Mouse (Mus musculus) kidney, postnatal 0 days (tissue): Measurements from ENCODE around the gene Cspg4. TPM values are rescaled to one million over a fixed set of nuclear protein-coding genes. Genes with fewer than 3 reads are reported as not detected.

Source experiments
- ATAC-seq: fragments of 200-750 bp; cut with Nextera tagmentation; replicated peaks from 2 replicates; pipeline ENCODE4 v1.8.0; 2017; ENCODE audit warnings: low read depth, moderate number of reproducible peaks, moderate TSS enrichment, moderate library complexity; ENCODE audit not compliant: low FRiP score
- DNase-seq: peaks from one replicate; pipeline ENCODE4 v3.0.0-alpha.2; 2016; ENCODE audit warnings: low spot score
- H3K27ac ChIP-seq: fragments of 300-500 bp; sonication (generic); 2 replicates; pipeline ENCODE4 v1.5.1; 2014; ENCODE audit warnings: mild to moderate bottlenecking
- H3K27me3 ChIP-seq: fragments of 300-500 bp; sonication (generic); 2 replicates; pipeline ENCODE4 v1.6.1; 2014; ENCODE audit warnings: low read length, mixed read lengths; ENCODE audit not compliant: insufficient read depth
- H3K36me3 ChIP-seq: fragments of 300-500 bp; sonication (generic); 2 replicates; pipeline ENCODE4 v1.6.1; 2014; ENCODE audit warnings: low read length, mixed read lengths; ENCODE audit not compliant: insufficient read depth
- H3K4me1 ChIP-seq: fragments of 300-500 bp; sonication (generic); replicated peaks from 2 replicates; pipeline ENCODE4 v1.6.1; 2014; ENCODE audit warnings: antibody characterized with exemption, low read length, mixed read lengths; ENCODE audit not compliant: insufficient read depth
- H3K4me2 ChIP-seq: fragments of 300-500 bp; sonication (generic); 2 replicates; pipeline ENCODE4 v1.6.1; 2014; ENCODE audit warnings: mild to moderate bottlenecking, low read length, moderate library complexity, mixed read lengths
- H3K4me3 ChIP-seq: fragments of 300-500 bp; sonication (generic); replicated peaks from 2 replicates; pipeline ENCODE4 v1.5.1; 2014; ENCODE audit warnings: low read depth, low read length
- H3K9ac ChIP-seq: fragments of 300-500 bp; sonication (generic); 2 replicates; pipeline ENCODE4 v1.6.1; 2014; ENCODE audit warnings: low read depth, low read length
- H3K9me3 ChIP-seq: fragments of 300-500 bp; sonication (generic); replicated peaks from 2 replicates; pipeline ENCODE4 v1.6.1; 2016; ENCODE audit warnings: low read length, inconsistent platforms, mixed read lengths
- CTCF ChIP-seq: IDR thresholded peaks from 2 replicates; pipeline ENCODE4 v1.5.1; 2016; ENCODE audit warnings: antibody characterized with exemption, low read depth, mild to moderate bottlenecking, moderate library complexity
- WGBS: fragments of 180-500 bp; shearing (Covaris S2); extraction: QIAGEN DNeasy Blood & Tissue Kit; methylation state at CpG from one replicate; pipeline ENCODE4 v1.1.7; 2014; 5-methylcytosine and 5-hydroxymethylcytosine counted together
- polyA plus RNA-seq: library from polyadenylated mRNA; unstranded; fragments of >200 nt; fragmentation: Nextera tagmentation; extraction: Ambion mirVana; gene quantifications from 2 replicates; pipeline ENCODE4 v1.2.1, GENCODE M21; 2015

The Cspg4 gene
- polyA plus RNA-seq, 1 experiment from 2014 or later, result 18.1 TPM

- Histone ChIP-seq H3K4me2 (no peak overlapping the region), H3K4me1 (no peaks in the 10 kb centered on the region), H3K9me3 (no peaks in the 10 kb centered on the region), H3K27me3 (no peaks in the 10 kb centered on the region; the same call in 1 of the 2 replicates), H3K27ac (no peak overlapping the region), H3K4me3 (no peak overlapping the region), H3K36me3 (no peaks in the 10 kb centered on the region), H3K9ac (no peak overlapping the region)
- DNase-seq (no peak), ATAC-seq (no peak)
- WGBS, result 42% methylated on average over 8 of the region's 8 CpGs
- TF ChIP-seq CTCF, result no peak
Observed at GRCm38 (mm10) chr9:56844644-56845043, 20.2 kb upstream of the Cspg4 start.

GRCm38 (mm10) chr9:56847523-56847922 lies 17.3 kb upstream of the Cspg4 start:
- Histone ChIP-seq H3K27ac (no peak overlapping the region), H3K27me3 (no peaks in the 10 kb centered on the region; the same call in 1 of the 2 replicates), H3K9me3 (no peaks in the 10 kb centered on the region), H3K9ac (no peak overlapping the region), H3K4me2 (no peak overlapping the region), H3K4me3 (no peak overlapping the region), H3K36me3 (no peaks in the 10 kb centered on the region), H3K4me1 (no peaks in the 10 kb centered on the region)
- 20% methylated on average over 3 of the region's 3 CpGs for WGBS
- peak; percentile 79 for DNase-seq
- ATAC-seq, result peak; percentile 19; the same call in 1 of the 2 replicates
- TF ChIP-seq CTCF, result peak; percentile 85

GRCm38 (mm10) chr9:56850128-56850904 lies 14.5 kb upstream of the Cspg4 start:
- Histone ChIP-seq H3K4me2 (no peak overlapping the region), H3K27ac (no peak overlapping the region), H3K4me1 (no peaks in the 10 kb centered on the region), H3K27me3 (no peaks in the 10 kb centered on the region), H3K36me3 (no peaks in the 10 kb centered on the region), H3K4me3 (no peak overlapping the region), H3K9me3 (no peaks in the 10 kb centered on the region), H3K9ac (no peak overlapping the region)
- WGBS, result 62% methylated on average over 14 of the region's 14 CpGs
- ATAC-seq (no peak), DNase-seq (no peak)
- TF ChIP-seq CTCF, result no peak

GRCm38 (mm10) chr9:56850905-56851252 lies 14.0 kb upstream of the Cspg4 start:
- Histone ChIP-seq H3K4me3 (no peak overlapping the region), H3K27me3 (no peaks in the 10 kb centered on the region), H3K27ac (no peak overlapping the region), H3K4me1 (no peaks in the 10 kb centered on the region), H3K9ac (no peak overlapping the region), H3K4me2 (no peak overlapping the region), H3K36me3 (no peaks in the 10 kb centered on the region), H3K9me3 (no peaks in the 10 kb centered on the region)
- WGBS, result 84% methylated on average over 4 of the region's 4 CpGs
- no peak for ATAC-seq
- TF ChIP-seq CTCF, result no peak
- DNase-seq, result no peak

- Histone ChIP-seq H3K4me2 (no peak overlapping the region), H3K27ac (no peak overlapping the region)
- 0 out of 2 replicates have a peak, but pooled peaks have one; percentile 42 for ATAC-seq
Observed at GRCm38 (mm10) chr9:56851778-56852177, 13.1 kb upstream of the Cspg4 start.

GRCm38 (mm10) chr9:56857463-56857862 lies 7.4 kb upstream of the Cspg4 start:
- Histone ChIP-seq H3K4me1 (no peaks in the 10 kb centered on the region; the same call in 1 of the 2 replicates), H3K27me3 (no peaks in the 10 kb centered on the region), H3K4me3 (no peak overlapping the region), H3K9ac (no peak overlapping the region), H3K9me3 (no peaks in the 10 kb centered on the region), H3K36me3 (no peaks in the 10 kb centered on the region), H3K4me2 (no peak overlapping the region), H3K27ac (no peak overlapping the region)
- DNase-seq (no peak), ATAC-seq (no peak)
- TF ChIP-seq CTCF, result no peak
- WGBS, result 41% methylated on average over 3 of the region's 3 CpGs

More at GRCm38 (mm10) chr9:56851778-56852177, 13.1 kb upstream of the Cspg4 start:
- H3K36me3 ChIP-seq, result no peaks in the 10 kb centered on the region
- TF ChIP-seq CTCF, result no peak
- WGBS, result 29% methylated on average over 11 of the region's 11 CpGs
- 0 out of 2 replicates have a peak overlapping the region, but pooled peaks have one; percentile 10 for H3K9ac ChIP-seq
- H3K4me1 ChIP-seq, result no peaks in the 10 kb centered on the region
- no peak overlapping the region for H3K4me3 ChIP-seq
- peak; percentile 69 for DNase-seq
- no peaks in the 10 kb centered on the region for H3K27me3 ChIP-seq
- H3K9me3 ChIP-seq, result no peaks in the 10 kb centered on the region
